Mouse (Mus musculus): ENCODE results near the gene Palm3. TPM values are rescaled to one million over a fixed set of nuclear protein-coding genes. Genes with fewer than 3 reads are reported as not detected.

Palm3 gene
- polyA plus RNA-seq, 2 experiments: 3.0 to 8.6 TPM

DNA sequence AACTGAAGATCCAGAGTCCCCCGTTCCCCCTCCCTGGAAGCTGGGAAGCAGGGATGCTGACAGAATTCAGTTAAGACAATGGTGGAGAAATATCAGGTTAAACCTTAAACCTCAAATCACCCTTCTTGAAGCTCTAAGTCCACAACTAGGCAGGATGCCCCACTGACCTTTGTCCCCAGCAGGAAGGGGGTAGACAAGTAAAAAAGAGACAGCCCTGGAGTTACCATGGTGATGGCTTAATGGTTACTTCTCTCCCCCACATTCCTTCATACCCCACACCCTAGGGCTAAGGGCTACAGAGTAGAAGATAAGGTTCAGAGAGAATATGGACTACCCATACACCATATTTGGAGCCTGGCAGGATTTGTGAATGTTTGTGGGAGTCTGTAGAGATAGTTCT, 2.4 kb downstream of the Palm3 start:
- Histone ChIP-seq H3K27ac (replicated peaks; ENCODE audit: low read depth, low read length) (no peak overlapping the region), H3K9me3 (ENCODE audit: control insufficient read depth, low read length) (no peaks in the 10 kb centered on the region), H3K9ac (ENCODE audit: low read depth, low read length, severe bottlenecking) (no peak overlapping the region), H3K4me3 (replicated peaks; ENCODE audit: low read length) (no peak overlapping the region), H3K4me2 (replicated peaks; ENCODE audit: low read depth, low read length, severe bottlenecking) (no peak overlapping the region), H3K27me3 (ENCODE audit: control insufficient read depth, insufficient read depth, low read length) (peaks cover 34% of the 10 kb centered on the region), H3K4me1 (ENCODE audit: control insufficient read depth, insufficient read depth, low read length) (peaks cover 2% of the 10 kb centered on the region; the same call in 1 of the 2 replicates), H3K36me3 (ENCODE audit: control insufficient read depth, insufficient read depth, low read length) (no peaks in the 10 kb centered on the region)
- no peak for TF ChIP-seq POLR2A (IDR thresholded peaks at IDR 0.05; ENCODE audit: borderline replicate concordance, extremely low read depth, insufficient read depth, insufficient read length)
- ATAC-seq (ENCODE audit: low FRiP score, low read depth): no peak
- 74% methylated on average over 1 of the region's 1 CpGs for WGBS
- no peak for DNase-seq (ENCODE audit: low spot score)

DNA sequence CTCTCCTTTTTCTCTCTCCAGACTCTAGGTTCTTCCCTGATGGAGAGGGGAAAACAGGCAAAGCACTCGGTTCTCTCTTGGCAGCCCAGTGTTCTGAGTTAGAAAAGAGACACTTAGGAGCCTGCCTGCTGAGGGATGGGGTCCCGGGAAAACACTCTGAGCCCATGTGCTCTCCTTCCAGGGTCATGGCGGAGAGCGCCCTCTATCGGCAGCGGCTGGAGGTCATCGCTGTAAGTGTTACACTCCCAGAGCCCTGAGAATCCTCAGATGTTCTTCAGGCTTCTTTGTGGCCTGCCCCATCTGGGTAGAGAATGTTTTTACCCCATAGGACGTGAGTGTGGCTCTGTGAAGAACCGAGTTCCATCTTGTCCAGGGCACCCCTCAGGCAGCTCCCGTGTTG, 2.9 kb downstream of the Palm3 start:
- no peak for DNase-seq (ENCODE audit: low spot score)
- Histone ChIP-seq H3K4me1 (ENCODE audit: control insufficient read depth, insufficient read depth, low read length) (peaks cover 2% of the 10 kb centered on the region; the same call in 1 of the 2 replicates), H3K9me3 (ENCODE audit: control insufficient read depth, low read length) (no peaks in the 10 kb centered on the region), H3K27ac (replicated peaks; ENCODE audit: low read depth, low read length) (no peak overlapping the region), H3K36me3 (ENCODE audit: control insufficient read depth, insufficient read depth, low read length) (no peaks in the 10 kb centered on the region), H3K27me3 (ENCODE audit: control insufficient read depth, insufficient read depth, low read length) (peaks cover 37% of the 10 kb centered on the region), H3K4me2 (replicated peaks; ENCODE audit: low read depth, low read length, severe bottlenecking) (no peak overlapping the region), H3K9ac (ENCODE audit: low read depth, low read length, severe bottlenecking) (no peak overlapping the region), H3K4me3 (replicated peaks; ENCODE audit: low read length) (no peak overlapping the region)
- no peak for ATAC-seq (ENCODE audit: low FRiP score, low read depth)
- WGBS: 14% methylated on average over 10 of the region's 10 CpGs
- TF ChIP-seq POLR2A (IDR thresholded peaks at IDR 0.05; ENCODE audit: borderline replicate concordance, extremely low read depth, insufficient read depth, insufficient read length): no peak

DNA sequence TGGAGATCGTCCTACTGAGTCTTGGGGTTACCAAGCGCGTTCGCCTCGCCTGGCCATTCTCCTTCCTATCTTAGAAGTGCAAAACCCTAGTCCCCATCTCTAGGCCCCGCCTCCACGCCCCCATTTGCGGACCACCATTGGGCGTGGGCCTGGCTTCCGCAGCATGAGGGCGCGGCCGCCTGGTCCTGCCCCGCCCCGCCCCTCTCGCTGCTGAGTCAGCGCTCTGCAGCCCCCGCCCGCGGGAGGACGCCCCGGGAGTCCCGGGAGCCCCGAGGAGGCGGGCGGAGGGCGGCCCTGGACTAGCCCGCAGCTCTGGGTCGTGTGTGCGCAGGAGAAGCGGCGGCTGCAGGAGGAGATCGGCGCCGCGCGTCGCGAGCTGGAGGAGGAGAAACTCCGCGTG, 4.6 kb downstream of the Palm3 start:
- 2% methylated on average over 36 of the region's 41 CpGs for WGBS
- ATAC-seq (ENCODE audit: low FRiP score, low read depth): peak; percentile 88
- H3K4me3 ChIP-seq (replicated peaks; ENCODE audit: low read length): peak overlapping the region; percentile 45
- no peak for TF ChIP-seq POLR2A (IDR thresholded peaks at IDR 0.05; ENCODE audit: borderline replicate concordance, extremely low read depth, insufficient read depth, insufficient read length)
- peak; percentile 74 for DNase-seq (ENCODE audit: low spot score)
- H3K4me2 ChIP-seq (replicated peaks; ENCODE audit: low read depth, low read length, severe bottlenecking): peak overlapping the region; percentile 79
- peaks cover 2% of the 10 kb centered on the region; the same call in 1 of the 2 replicates for H3K4me1 ChIP-seq (ENCODE audit: control insufficient read depth, insufficient read depth, low read length)
- no peaks in the 10 kb centered on the region for H3K36me3 ChIP-seq (ENCODE audit: control insufficient read depth, insufficient read depth, low read length)
- H3K27me3 ChIP-seq (ENCODE audit: control insufficient read depth, insufficient read depth, low read length): peaks cover 32% of the 10 kb centered on the region
- no peaks in the 10 kb centered on the region for H3K9me3 ChIP-seq (ENCODE audit: control insufficient read depth, low read length)
- peak overlapping the region; percentile 55 for H3K9ac ChIP-seq (ENCODE audit: low read depth, low read length, severe bottlenecking)
- H3K27ac ChIP-seq (replicated peaks; ENCODE audit: low read depth, low read length): no peak overlapping the region

DNA sequence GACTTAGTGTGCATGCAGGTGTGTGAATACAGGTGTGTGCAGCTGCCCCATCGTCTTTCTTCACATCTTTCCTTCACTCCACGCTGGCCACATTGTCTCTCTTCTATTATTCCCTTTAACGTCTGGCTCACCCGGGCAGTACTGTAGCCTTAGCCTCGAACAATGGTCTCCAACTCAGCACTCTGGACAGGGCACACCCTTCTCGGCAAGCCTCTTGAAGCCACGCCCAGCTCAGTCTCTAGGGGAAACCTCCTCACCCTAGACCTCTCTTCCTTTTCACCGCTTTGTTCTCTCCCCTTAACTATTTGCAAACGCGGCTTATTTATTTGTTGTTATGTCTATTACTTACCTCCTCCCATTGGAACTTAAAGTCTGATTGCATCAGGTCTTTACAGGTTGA, 6.2 kb downstream of the Palm3 start:
- no peak for TF ChIP-seq POLR2A (IDR thresholded peaks at IDR 0.05; ENCODE audit: borderline replicate concordance, extremely low read depth, insufficient read depth, insufficient read length)
- Histone ChIP-seq H3K27ac (replicated peaks; ENCODE audit: low read depth, low read length) (no peak overlapping the region), H3K9me3 (ENCODE audit: control insufficient read depth, low read length) (no peaks in the 10 kb centered on the region), H3K4me1 (ENCODE audit: control insufficient read depth, insufficient read depth, low read length) (peaks cover 2% of the 10 kb centered on the region; the same call in 1 of the 2 replicates), H3K36me3 (ENCODE audit: control insufficient read depth, insufficient read depth, low read length) (no peaks in the 10 kb centered on the region), H3K4me3 (replicated peaks; ENCODE audit: low read length) (no peak overlapping the region), H3K27me3 (ENCODE audit: control insufficient read depth, insufficient read depth, low read length) (peaks cover 20% of the 10 kb centered on the region), H3K4me2 (replicated peaks; ENCODE audit: low read depth, low read length, severe bottlenecking) (no peak overlapping the region), H3K9ac (ENCODE audit: low read depth, low read length, severe bottlenecking) (no peak overlapping the region)
- WGBS: 14% methylated on average over 10 of the region's 10 CpGs
- no peak for ATAC-seq (ENCODE audit: low FRiP score, low read depth)
- no peak for DNase-seq (ENCODE audit: low spot score)

DNA sequence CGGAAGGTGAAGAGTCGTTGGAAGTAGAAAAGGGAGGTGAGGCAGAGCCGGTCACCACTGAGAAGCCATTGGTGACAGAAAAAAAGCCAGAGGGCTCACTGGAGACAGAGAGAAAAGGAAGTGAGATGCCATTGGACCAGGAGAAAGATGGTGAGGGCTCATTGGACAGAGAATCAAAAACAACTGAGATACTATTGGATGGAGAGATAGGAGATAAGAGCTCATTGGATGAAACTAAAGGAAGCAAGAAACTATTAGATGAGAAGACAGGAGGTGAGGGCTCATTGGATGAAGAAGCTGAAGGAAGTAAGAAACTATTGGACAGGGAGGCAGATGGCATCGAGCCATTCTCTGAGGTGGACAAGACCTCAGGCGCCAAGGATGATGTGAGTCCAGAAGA, 8.0 kb downstream of the Palm3 start:
- no peaks in the 10 kb centered on the region for H3K9me3 ChIP-seq (ENCODE audit: control insufficient read depth, low read length)
- H3K27ac ChIP-seq (replicated peaks; ENCODE audit: low read depth, low read length): no peak overlapping the region
- no peak for DNase-seq (ENCODE audit: low spot score)
- H3K4me3 ChIP-seq (replicated peaks; ENCODE audit: low read length): no peak overlapping the region
- H3K4me1 ChIP-seq (ENCODE audit: control insufficient read depth, insufficient read depth, low read length): peaks cover 2% of the 10 kb centered on the region; the same call in 1 of the 2 replicates
- no peak overlapping the region for H3K4me2 ChIP-seq (replicated peaks; ENCODE audit: low read depth, low read length, severe bottlenecking)
- WGBS: 85% methylated on average over 5 of the region's 5 CpGs
- peaks cover 20% of the 10 kb centered on the region for H3K27me3 ChIP-seq (ENCODE audit: control insufficient read depth, insufficient read depth, low read length)
- H3K36me3 ChIP-seq (ENCODE audit: control insufficient read depth, insufficient read depth, low read length): no peaks in the 10 kb centered on the region
- TF ChIP-seq POLR2A (IDR thresholded peaks at IDR 0.05; ENCODE audit: borderline replicate concordance, extremely low read depth, insufficient read depth, insufficient read length): no peak
- ATAC-seq (ENCODE audit: low FRiP score, low read depth): no peak
- H3K9ac ChIP-seq (ENCODE audit: low read depth, low read length, severe bottlenecking): no peak overlapping the region

DNA sequence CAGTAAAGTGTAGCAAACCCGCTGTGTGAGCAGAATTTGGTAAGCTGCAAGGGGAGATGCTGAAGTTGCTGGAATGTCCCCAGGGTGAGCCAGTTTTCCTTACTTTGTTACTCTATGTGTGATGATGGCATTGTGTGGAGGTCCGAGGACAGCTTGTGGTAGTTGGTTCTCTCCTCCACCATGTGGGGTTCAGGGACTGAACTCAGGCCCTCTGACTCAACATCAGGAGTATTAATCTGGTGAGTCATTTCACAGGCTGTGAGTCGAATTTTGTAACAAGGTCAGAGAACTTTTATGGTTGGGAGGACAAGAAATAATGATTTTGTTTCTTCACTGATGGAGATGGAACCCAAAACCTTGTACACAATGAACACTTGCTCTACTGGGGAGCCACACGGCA, 11.5 kb downstream of the Palm3 start:
- H3K27ac ChIP-seq (replicated peaks; ENCODE audit: low read depth, low read length): no peak overlapping the region
- no peak overlapping the region for H3K9ac ChIP-seq (ENCODE audit: low read depth, low read length, severe bottlenecking)
- WGBS: 68% methylated on average over 4 of the region's 4 CpGs
- TF ChIP-seq POLR2A (IDR thresholded peaks at IDR 0.05; ENCODE audit: borderline replicate concordance, extremely low read depth, insufficient read depth, insufficient read length): no peak
- H3K36me3 ChIP-seq (ENCODE audit: control insufficient read depth, insufficient read depth, low read length): no peaks in the 10 kb centered on the region
- no peaks in the 10 kb centered on the region for H3K9me3 ChIP-seq (ENCODE audit: control insufficient read depth, low read length)
- no peak overlapping the region for H3K4me2 ChIP-seq (replicated peaks; ENCODE audit: low read depth, low read length, severe bottlenecking)
- 0 out of 2 replicates have a peak, but pooled peaks cover 3% of the 10 kb centered on the region for H3K27me3 ChIP-seq (ENCODE audit: control insufficient read depth, insufficient read depth, low read length)
- no peak overlapping the region for H3K4me3 ChIP-seq (replicated peaks; ENCODE audit: low read length)
- ATAC-seq (ENCODE audit: low FRiP score, low read depth): no peak
- no peak for DNase-seq (ENCODE audit: low spot score)
- H3K4me1 ChIP-seq (ENCODE audit: control insufficient read depth, insufficient read depth, low read length): no peaks in the 10 kb centered on the region
